Mouse (Mus musculus): Measurements from ENCODE around the gene Olfr1310.
"Not testable (repeated sequence)": the region's sequence is repeated elsewhere in the genome, so short reads cannot be mapped to it uniquely, and the experiment has no call there.

Olfr1310 gene

GRCm38 (mm10) chr2:112012608-112013007 lies at the start of gene Olfr1310:
Gene Olfr1310, minus strand, starts transcription at chr2:112012708.
- DNase-seq (ENCODE audit: low read depth, low spot score), result no peak

- DNase-seq (ENCODE audit: low read depth, low spot score), result no peak
Measured at GRCm38 (mm10) chr2:112050138-112050537, 37.6 kb upstream of the Olfr1310 start, which contains the start of gene Olfr1312. Gene Olfr1312, minus strand, starts transcription at chr2:112050238.

- not testable (repeated sequence) for DNase-seq (ENCODE audit: low read depth, low spot score)
Measured at GRCm38 (mm10) chr2:112026971-112027370, 14.5 kb upstream of the Olfr1310 start.

- no peak for DNase-seq (ENCODE audit: low read depth, low spot score)
Measured at GRCm38 (mm10) chr2:112024312-112024711, 11.8 kb upstream of the Olfr1310 start, which contains the start of gene Olfr1311. Gene Olfr1311, minus strand, starts transcription at chr2:112024412.

GRCm38 (mm10) chr2:112014900-112015299 lies 2.4 kb upstream of the Olfr1310 start:
- DNase-seq (ENCODE audit: low read depth, low spot score), result no peak

- no peak for DNase-seq (ENCODE audit: low read depth, low spot score)
Measured at GRCm38 (mm10) chr2:111990181-111990580, 22.3 kb downstream of the Olfr1310 start, which contains the start of gene Olfr1309. Gene Olfr1309, minus strand, starts transcription at chr2:111990281.

- DNase-seq (ENCODE audit: low read depth, low spot score), result no peak
Measured at GRCm38 (mm10) chr2:111964844-111965243, 47.7 kb downstream of the Olfr1310 start, which contains the start of gene Olfr1308. Gene Olfr1308, minus strand, starts transcription at chr2:111964944.

Data from CD4-positive helper T cell, adult 2 months (primary cell).